Mouse (Mus musculus) cerebellum, postnatal 4 days (tissue): ENCODE results near the gene Jarid2.
"Not testable (repeated sequence)": the region's sequence is repeated elsewhere in the genome, so short reads cannot be mapped to it uniquely, and the experiment has no call there.

ENCODE experiments used
- DNase-seq, 2 experiments: peaks; one replicate each; pipeline ENCODE4 v3.0.0; 2022; ENCODE audit warnings: low spot score in 2 of 2, mixed read lengths in 1 of 2

Gene Jarid2

DNA sequence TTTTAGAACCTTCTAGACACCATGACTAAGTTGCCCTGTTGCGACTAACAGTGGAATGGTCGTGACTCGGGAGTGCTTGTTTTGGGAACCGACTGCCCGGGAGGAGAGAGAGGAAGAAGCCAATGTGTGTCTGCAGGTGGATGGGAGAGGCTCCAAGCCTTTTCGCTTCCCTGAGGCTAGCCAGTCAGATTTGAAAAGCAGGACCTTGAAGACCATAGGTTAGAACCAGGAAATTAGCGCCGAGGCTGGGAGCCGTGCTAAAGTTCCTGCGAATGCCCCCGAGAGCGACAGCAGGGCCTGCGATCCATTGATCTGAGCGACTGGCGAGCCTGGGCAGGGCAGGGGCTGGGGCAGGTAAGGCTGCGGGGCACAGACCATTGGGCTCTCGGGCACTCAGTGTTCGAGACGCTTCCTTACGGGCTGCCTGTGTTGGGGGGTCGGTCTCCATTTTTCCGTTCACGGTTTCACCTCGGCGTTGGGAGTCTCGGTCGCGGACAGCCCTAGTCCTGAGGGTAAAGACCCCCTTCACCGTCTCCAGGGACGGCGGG is at the start of gene Jarid2:
Gene Jarid2, plus strand, starts transcription at position 51 of the 548 bp plus-strand sequence.
- no peak for DNase-seq

DNA sequence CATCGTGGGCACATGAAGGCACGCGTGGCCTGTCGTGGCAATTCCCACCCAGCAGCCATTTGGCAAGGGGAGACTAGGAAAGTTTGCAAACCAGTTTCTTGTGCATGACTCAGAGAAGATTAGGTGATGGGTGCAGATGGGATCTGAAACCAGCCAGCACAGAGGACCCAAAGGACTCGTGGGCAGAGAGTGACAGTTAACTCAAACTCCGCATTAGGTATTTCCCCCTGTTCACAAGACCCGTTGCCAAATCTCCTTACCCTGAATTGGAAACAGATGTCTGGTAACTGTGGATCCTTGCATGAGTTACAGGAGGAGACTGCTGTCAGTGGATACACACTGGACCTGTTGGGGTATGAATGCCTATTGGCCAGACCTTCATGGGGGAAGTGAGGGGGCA is 48.2 kb upstream of the Jarid2 start:
- no peak for DNase-seq

DNA sequence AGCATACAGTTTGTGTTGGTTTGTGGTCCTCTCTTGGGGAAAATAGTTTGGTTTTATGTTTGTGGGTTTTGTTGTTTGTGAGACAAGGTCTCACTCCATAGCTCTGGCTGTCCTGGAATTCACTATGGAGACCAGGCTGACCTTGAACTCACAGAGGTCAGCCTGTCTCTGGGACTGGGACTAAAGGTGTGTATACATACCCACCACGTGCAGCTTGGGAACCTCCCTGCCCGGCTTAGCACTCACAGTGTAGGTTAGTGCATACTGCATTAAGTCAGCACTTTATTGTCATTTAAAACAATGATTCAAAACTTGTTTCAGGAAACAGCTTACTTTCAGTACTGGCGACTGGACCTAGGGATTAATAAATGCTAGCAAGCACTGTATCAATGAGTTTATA is 41.1 kb upstream of the Jarid2 start:
- no peak for DNase-seq

DNA sequence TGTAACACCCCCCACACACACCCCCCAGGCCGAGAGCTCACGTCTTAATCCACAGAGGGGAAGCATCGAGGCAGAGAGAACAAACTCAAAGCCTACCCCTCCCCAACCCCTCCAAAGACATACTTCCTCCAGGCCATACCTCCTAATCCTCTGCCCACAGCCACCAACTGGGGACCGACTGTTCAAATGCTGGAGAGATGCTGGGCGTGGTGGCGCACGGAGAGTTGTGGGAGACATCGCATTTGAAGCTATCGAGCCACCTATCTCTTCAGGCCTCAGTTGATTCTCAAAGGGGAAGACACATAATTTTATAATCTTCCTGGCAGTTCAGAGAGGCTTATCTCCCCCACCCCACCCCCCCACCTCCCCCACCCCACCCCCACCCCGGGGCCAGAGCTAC is 31.6 kb upstream of the Jarid2 start:
- DNase-seq: no peak

DNA sequence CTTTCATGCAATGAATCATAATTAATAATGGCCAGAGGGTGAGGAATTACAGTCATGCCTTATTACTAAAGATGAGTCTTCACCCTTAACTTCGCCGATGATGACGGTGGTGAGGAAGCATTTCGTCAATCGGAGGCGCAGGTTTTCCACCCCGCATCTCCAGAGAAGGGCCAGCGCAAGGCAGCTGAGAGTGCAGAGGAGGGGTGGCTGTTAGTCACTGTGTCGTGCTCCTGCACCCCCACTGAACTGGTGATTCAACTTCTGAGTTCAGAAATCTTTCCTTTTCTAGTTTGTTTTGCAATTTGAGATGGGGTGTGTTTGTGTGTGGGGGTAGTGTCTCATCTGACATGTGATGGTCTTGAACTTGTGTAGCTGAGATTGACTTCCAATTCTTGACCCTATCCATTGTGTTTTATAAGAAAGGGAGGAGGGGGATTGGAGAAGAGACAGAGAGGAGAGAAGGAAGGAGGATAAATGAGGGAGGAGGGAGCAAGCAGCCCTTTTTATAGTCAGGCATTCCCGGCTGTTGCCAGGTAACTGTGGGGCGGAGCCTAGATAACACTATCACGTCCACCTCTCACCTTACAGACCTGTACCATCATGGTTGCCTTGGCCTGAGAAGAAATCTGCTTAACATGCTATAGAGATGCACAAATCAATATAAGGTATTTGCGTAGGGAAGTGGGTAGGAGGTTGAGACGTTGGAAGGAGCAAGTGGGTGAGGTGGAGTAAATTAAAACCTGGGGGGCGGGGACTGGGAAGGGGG is 25.1 kb upstream of the Jarid2 start:
- no peak for DNase-seq

DNA sequence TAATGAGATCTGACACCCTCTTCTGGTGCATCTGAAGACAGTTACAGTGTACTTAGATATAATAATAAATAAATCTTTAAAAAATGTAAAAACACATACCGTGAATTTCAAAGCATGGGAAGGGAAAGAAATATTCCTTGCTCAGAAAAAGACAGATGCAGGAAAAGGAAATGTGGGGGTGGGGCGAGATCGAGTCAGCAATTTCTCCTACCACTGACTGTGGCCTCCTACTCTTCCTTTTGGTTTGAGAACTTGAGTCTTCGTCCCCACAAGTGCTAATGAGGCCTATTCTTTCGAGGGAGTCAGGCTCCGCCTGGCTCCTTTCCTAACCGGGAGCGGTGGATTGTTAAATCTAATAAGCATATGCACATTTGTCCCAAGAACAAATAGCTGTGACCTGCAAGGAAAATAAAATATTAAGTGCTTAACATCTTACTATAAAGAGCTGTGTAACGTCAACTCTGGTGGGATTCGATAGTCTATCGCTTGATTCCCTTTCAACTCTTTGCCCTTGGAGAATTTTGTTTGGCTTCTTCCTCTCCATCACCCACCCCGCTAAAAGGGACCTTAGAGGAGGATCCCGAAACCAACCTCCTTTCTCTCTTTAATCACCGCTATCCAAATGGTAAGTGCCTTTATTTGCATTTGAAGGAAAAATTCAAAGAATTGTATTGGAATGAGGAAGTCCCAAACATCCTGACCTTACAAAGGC is 24.1 kb upstream of the Jarid2 start:
- DNase-seq: no peak

DNA sequence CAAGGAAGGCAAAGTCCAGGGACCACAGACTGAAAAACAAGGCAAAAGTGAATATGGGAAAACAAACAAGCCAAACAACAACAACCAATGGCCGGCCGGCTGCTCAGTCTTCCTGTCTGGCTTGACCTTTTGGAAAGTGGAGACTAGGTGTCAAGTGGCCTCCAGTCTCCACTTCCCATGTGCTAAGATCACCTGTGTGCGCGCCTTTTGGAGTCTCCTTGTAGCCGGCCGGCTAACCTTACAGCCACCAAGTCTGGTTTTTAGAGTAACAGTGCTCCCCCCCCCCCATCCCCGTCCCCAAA is 23.6 kb upstream of the Jarid2 start:
- no peak for DNase-seq

DNA sequence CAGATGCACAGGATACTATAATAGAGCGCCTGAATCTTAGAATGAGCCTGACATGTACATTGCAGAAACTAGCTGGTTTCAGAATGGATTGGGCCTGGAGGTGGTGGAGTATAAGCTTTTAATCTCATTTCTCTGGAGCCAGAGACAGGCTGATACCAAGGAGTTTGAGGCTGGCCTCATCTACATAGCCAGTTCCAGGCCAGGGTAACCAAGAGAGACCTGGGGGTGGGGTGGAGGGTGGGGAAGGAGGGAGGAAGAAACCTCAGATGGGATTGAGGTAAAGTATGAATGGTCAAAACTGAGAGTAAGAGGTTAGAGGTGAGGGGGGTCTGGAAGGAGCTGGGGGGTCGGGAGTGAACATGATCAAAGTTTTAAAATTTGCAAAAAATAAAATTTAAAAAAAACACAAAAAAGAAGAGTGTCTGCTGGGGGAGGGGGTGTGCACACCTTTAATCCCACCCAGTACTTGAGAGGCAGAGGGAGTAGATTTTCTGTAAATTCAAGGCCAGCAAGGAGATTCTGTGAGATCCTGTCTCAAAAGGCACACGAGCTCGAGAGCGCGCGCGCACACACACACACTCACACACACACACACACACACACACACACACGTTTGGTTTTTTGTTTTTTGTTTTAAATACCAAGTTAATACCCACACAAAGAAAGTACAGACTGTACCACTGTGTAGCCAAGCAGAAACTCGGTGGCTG is 22.9 kb upstream of the Jarid2 start:
- DNase-seq: no peak

DNA sequence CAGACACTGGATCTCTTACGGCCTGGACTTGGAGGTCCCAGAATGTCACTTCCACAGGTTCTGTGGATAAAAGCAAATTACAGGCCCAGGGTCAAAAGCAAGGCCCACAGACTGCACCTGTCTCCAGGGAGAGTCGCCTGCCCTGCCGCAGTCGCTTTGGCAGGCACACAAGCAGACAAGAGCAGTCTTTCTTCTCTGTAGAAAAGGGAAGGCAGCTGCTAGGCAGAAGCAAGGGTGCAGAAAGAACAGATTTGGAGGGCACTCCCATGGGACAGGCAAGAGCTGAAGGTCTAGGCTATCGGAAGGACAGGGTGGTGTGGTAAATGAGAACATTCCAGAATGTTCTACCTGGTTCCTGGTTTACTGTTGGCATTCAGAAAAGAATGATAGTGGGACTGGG is 22.1 kb upstream of the Jarid2 start:
- DNase-seq: no peak

DNA sequence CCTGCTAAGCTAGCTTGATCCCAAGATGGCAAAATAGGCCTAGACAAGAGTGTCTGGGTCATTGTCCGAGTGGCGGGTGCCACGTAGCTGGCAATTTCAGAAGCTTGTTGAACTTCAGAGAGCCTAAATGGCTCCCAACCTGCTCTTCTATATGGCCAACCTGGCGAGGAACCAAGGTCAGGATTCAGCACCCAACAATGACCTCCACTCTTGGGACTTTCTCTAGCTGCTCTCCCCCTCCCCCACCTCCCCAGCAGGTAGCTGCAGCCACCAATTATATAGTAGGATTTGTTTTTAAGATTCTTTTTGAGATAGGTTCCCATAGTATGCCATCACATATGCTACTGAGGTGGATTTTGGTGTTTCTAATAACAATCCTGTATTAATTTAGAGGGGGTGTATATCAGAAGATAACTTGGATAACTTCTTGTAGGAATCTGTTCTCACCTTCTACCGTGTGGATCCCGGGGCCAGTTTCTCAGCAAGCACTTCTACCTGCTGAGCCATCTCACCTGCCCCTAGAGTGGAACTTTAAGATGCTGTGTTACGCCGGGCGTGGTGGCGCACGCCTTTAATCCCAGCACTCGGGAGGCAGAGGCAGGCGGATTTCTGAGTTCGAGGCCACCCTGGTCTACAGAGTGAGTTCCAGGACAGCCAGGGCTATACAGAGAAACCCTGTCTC is 20.8 kb upstream of the Jarid2 start:
- DNase-seq: no peak

DNA sequence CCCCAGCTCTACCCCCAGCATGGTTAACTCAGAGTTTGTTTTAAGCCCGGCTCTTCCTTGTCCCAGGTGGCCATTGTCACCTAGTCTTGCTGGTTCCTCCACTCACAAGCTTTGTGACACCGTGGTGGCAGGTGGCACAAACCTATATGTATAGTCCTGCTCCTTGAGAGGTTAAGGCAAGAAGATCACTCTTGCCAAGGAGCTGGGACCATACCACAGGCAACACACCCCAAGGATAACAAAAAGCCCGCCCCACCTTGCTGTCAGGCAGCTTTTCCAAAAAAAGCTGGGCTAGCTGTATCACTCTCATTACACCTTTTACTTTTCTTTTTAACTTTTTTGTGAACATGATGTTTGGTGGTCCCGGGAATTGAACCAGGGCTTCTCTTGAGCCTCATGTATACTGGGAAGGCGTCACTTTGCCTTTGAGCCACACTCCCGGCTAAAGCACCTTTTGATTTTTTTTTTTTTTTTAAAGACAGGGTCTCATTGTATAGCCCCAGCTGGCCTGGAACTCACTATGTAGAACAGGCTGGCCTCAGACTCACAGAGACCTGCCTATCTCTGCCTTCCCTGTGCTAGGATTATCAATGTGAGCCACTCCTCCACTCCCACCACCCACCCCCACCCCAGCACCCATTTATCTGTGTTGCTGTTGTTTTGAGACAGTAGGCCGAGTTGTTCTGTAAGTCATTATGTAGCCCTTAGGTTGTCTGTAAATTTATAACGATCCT is 19.4 kb upstream of the Jarid2 start:
- DNase-seq: no peak

DNA sequence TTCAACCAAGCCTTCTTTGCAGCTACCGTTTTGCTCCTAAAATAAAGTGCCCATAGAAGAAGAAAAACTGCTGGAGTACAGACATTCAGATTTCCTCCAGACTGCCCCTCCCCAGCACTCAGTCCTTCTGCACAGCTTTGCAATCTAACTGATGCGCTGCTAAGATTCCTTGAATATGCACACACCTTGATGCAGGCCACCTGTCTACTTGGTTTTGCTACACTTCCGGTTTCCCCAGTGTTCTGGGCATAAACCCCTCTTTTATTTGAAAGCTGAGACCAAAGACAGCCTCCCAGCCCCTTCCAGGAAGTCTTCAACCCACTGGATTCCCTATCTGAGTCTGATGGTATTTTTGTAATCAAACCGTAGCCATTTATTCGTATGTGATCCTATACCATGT is 18.2 kb upstream of the Jarid2 start:
- DNase-seq: no peak

DNA sequence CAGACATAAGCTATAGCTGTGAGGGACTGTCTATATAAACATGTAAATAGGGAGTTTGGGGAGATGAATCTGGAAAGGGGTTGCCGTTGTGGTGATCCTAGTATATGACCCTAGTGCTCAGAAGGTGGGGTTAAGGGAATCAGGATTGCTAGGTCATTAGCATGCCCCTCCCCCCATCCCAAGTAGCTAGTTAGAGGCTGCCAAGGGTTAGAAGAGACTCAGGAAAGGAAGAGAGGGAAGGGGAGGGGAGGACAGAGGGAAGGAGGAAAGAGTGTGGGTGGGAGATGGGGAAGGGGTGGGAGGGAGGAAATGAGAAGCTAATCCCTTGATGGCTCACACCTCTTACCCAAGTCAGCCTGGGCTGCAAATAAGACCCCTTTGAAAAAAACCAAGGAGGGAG is 17.4 kb upstream of the Jarid2 start:
- no peak for DNase-seq

DNA sequence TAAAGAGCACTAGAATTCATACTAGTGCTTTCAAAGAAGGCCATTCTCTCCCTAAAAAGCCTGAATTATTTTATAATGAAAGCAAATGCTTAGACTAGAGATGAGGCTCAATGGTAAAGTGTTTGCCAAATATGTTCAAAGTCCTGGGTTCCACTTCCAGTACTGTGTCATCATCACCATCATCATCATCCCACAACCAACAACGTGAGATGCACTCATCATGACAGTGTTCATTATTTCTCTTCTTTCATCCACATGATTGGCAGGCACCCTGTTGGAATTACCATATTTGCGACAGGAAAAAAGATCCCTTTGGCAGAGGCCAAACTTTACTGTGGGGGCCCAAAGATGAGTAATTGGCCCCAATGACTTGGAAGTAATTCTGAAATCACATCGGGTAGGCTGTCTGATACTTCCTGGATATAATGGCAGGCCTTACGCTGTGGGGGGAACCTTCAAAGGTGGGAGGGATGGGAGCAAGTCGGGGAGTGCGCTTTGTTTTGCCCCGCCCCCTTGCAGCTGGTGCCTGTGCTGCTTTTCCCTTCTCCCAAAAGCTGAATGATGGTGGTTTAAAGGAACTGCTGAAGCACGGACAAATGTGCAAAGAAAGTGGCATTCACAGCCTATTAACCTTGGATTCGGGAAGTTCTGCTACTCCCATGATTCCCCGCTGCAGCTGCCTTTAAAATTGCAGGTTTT is 13.9 kb upstream of the Jarid2 start:
- DNase-seq: peak in 1 of 2 experiments; percentile 13

DNA sequence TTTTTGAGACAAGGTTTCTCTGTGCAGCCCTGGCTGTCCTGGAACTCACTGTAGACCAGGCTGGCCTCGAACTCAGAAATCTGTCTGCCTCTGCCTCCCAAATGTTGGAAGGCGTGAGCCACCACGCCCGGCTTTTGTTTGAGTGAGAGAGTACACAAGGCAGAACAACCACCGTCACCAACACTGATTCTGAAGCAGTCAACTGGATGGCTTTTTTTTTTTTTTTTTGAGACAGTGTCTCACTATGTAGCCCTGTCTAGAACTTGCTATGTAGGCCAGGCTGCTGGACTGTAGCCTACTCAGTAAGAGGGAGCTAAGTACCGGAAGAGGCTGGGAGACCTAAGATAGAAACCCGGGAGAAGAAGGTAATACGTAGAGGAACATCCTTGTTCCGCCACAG is 11.4 kb upstream of the Jarid2 start:
- DNase-seq: no peak

DNA sequence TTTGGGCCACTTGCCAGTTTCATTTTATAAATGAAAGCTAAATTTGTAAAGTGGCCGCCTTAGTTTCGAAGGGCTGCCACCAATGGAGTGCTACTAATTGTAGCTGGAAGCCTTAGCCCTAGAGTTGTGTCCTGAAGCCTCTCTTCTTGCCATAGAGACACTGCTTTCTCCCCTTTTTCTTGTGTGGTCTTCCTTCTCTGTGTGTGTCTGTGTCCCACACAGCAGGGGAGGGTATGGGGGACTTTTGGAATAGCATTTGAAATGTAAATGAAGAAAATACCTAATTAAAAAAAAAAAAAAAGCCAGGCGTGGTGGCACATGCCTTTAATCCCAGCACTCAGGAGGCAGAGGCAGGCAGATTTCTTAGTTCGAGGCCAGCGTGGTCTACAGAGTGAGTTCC is 10.8 kb upstream of the Jarid2 start:
- DNase-seq: not testable (repeated sequence)

DNA sequence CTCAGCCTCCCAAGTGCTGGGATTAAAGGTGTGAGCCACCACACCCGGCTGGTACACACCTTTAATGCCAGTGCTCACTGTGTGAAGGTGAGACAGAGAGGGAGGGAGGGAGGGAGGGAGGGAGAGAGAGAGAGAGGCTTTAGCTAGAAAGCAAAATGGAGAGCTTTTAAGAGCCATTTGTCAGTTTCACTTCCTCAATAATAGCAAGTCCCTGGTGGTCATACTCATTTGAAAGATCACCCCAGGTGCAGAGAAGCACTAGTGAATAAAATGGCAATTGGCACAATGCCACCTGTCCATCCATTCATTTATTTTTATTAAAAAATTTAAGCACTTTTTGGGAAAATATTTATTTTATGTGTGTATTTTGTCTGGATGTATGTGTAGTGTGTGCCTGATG is 9.2 kb upstream of the Jarid2 start:
- DNase-seq: no peak

DNA sequence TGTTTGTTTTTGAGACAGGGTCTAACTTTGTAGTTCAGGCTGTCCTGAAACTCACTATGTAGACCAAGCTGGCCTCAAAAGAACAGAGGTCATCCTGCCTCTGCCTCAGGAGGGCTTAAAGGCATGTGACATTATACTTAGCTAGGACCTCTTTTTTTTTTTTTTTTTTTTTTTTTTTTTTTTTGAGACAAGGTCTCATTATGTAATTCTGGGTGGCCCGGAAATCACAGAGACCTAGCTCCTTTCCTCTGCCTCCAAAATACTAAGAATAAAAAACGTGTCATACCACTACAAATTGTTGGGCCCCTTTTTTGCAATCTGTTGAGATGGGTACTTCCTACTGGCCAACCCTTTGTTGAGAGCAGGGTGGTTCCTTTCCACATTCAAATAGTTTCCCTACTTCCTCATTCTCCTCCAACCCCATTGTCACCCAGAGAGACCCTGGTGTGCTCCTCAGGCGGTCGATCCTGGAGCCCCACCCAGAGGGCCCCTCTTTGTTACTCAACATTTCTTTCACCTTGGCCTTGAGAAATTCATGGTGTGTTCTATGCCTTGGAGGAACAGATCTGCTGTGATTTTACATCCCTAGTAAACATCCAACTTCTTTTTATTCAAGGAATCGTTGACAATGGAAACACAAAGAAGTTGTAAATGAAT is 7.3 kb upstream of the Jarid2 start:
- no peak for DNase-seq

DNA sequence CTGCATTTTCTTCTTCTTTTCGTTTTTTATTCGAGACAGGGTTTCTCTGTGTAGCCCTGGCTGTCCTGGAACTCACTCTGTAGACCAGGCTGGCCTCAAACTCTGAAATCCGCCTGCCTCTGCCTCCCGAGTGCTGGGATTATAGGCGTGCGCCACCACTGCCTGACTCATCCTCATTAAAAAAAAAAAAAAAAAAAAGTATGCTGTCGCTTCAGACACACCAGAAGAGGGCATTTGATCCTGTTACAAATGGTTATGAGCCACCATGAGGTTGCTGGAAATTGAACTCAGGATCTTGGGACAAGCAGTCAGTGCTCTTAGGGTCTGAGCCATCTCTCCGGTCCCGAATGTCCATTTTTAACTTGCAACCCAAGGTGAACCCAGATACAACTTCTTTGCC is 5.8 kb upstream of the Jarid2 start:
- DNase-seq: not testable (repeated sequence)

DNA sequence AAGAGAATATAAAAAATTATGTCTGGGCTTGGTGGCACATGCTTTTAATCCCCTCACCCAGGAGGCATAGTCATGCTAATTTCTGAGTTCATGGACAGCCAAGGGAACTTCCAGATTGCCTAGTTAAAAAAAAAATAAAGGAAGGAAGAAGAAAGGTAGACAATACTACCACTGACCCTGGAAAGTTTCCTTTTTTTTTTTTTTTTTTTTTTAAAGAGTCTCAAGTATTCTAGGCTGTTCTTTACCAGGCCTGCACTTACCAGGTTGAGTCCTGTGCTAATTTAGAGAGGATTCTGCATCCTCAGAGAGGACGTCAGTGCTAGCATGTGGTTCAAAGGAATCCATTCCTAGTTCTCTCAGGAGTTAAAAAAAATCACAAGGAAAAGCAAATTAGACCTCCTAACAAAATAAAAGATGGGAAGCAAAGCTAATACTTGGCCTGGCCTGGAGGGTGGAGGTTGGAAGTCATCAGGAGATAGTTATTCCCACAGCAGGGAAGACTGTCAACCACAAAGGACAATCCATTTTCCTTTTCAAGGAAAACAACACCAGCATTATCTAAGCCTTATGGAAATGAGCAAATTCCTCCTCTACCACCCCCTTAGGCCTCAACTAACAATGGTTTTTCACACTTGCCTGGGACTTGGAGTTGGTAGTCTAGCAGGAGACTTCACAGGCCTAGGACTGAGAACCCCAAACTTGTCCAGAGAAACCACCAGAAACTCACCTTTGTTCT is 961 bp upstream of the Jarid2 start:
- no peak for DNase-seq
